Comparison of ENCODE assay signal across 11 mouse cellular contexts in the genomic region with DNA sequence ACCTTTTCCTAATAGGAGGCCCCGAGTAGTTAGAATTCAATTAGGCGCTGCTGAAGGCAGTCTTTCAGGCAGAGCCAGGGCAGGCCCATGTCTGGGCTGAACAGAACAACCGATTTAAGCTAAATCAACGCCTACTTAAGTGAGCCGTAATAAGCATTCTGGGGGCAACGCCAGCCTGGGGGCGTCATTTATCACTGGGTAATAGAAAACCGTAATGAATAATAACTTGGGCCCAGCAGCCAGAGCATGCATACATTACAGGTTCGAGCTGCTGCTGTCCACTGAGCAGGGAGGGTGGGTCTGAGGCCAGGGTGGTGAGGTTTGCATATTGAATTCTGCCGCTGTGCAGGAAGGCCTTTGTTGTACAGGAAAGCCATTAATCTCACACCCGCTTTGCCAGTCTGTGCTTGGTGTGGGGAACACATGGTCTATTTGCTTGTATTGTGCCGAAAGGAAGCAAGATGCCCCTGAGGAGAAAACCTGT.
DNase-seq lines count a peak whose midpoint lies in the region; ATAC-seq lines count a peak whose summit lies in the region.
"Had no signal": no experiment of that assay in that cellular context is flagged by ENCODE, and none has a peak within 500 bp of the region (broad histone marks: within the 10 kb centered on the region; RNA-seq: fewer than 3 reads in every experiment).

No protein-coding gene starts in this region.

- no peaks in the 10 kb centered on the region for H3K36me3 ChIP-seq in hindbrain, embryonic 15.5 days
- H3K36me3 ChIP-seq in neural tube, embryonic 14.5 days (ENCODE audit: control insufficient read depth, insufficient read depth, low read length) = no peaks in the 10 kb centered on the region
- H3K36me3 ChIP-seq: embryonic facial prominence, embryonic 15.5 days had no signal

- intact Hi-C loops in gastrocnemius, postnatal 36 days (cut with DNase I) = no loop called here

- H3K4me3 ChIP-seq in hindbrain, embryonic 15.5 days = no peak overlapping the region
- H3K4me3 ChIP-seq in neural tube, embryonic 14.5 days (ENCODE audit: low read depth, low read length) = no peak overlapping the region
- H3K4me3 ChIP-seq: embryonic facial prominence, embryonic 15.5 days had no signal

- no peaks in the 10 kb centered on the region for H3K9me3 ChIP-seq in hindbrain, embryonic 15.5 days
- H3K9me3 ChIP-seq in neural tube, embryonic 14.5 days (ENCODE audit: control insufficient read depth, low read length) = no peaks in the 10 kb centered on the region
- H3K9me3 ChIP-seq: embryonic facial prominence, embryonic 15.5 days had no signal

- H3K4me2 ChIP-seq in hindbrain, embryonic 15.5 days = no peak overlapping the region
- no peak overlapping the region for H3K4me2 ChIP-seq in neural tube, embryonic 14.5 days (ENCODE audit: low read depth, low read length)
- H3K4me2 ChIP-seq: embryonic facial prominence, embryonic 15.5 days had no signal

- ATAC-seq in hindbrain, embryonic 15.5 days (ENCODE audit: low FRiP score, low read depth) = peak; percentile 90
- peak; percentile 84 for ATAC-seq in neural tube, embryonic 14.5 days (ENCODE audit: low read depth)
- ATAC-seq: activated CD4-positive, CD25-positive, alpha-beta regulatory T cell, adult 4 months had no signal

- peak overlapping the region; percentile 18; the same call in 1 of the 2 replicates for H3K27ac ChIP-seq in hindbrain, embryonic 15.5 days (replicated peaks)
- peak overlapping the region; percentile 60 for H3K27ac ChIP-seq in neural tube, embryonic 14.5 days (ENCODE audit: low read depth, low read length)
- H3K27ac ChIP-seq: embryonic facial prominence, embryonic 15.5 days had no signal

- peak; percentile 16 to 28 for DNase-seq in right cerebral cortex, adult 2 months (ENCODE audit: low spot score in 2 of 2)
- no peak for DNase-seq in right cerebral cortex, postnatal 25 days
- peak; percentile 34 to 41 for DNase-seq in layer of hippocampus, postnatal 14 days (ENCODE audit: low spot score in 2 of 2)
- no peak for DNase-seq in cerebellum, postnatal 14 days
- no peak for DNase-seq in gastrocnemius, postnatal 36 days
- DNase-seq in gastrocnemius, postnatal 10 days = no peak
- DNase-seq: thymus, adult 2 months had no signal

- H3K9ac ChIP-seq in hindbrain, embryonic 15.5 days = no peak overlapping the region
- H3K9ac ChIP-seq in neural tube, embryonic 14.5 days (replicated peaks; ENCODE audit: low read depth, low read length) = no peak overlapping the region
- H3K9ac ChIP-seq: embryonic facial prominence, embryonic 15.5 days had no signal

- no peaks in the 10 kb centered on the region for H3K27me3 ChIP-seq in hindbrain, embryonic 15.5 days
- no peaks in the 10 kb centered on the region for H3K27me3 ChIP-seq in neural tube, embryonic 14.5 days (ENCODE audit: control insufficient read depth, insufficient read depth, low read length)
- H3K27me3 ChIP-seq: embryonic facial prominence, embryonic 15.5 days had no signal

- H3K4me1 ChIP-seq in hindbrain, embryonic 15.5 days (replicated peaks) = peaks cover 11% of the 10 kb centered on the region
- peaks cover 13% of the 10 kb centered on the region for H3K4me1 ChIP-seq in neural tube, embryonic 14.5 days (ENCODE audit: control insufficient read depth, insufficient read depth, low read length)
- H3K4me1 ChIP-seq: embryonic facial prominence, embryonic 15.5 days had no signal

- 14% methylated on average over 12 of the region's 12 CpGs for WGBS in hindbrain, embryonic 15.5 days
- WGBS in neural tube, embryonic 14.5 days = 10% methylated on average over 12 of the region's 12 CpGs

Comparison
In these comparisons a context has a peak if more than half of its experiments do, and no peak if none do; other contexts are left out.
1. DNase-seq: peak in right cerebral cortex, adult 2 months (2 of 2) and layer of hippocampus, postnatal 14 days (2 of 2); none in right cerebral cortex, postnatal 25 days (single experiment), cerebellum, postnatal 14 days (0 of 2), gastrocnemius, postnatal 36 days (0 of 2) and gastrocnemius, postnatal 10 days (single experiment).